ENCODE assay signal across 8 mouse cellular contexts in the genomic region with DNA sequence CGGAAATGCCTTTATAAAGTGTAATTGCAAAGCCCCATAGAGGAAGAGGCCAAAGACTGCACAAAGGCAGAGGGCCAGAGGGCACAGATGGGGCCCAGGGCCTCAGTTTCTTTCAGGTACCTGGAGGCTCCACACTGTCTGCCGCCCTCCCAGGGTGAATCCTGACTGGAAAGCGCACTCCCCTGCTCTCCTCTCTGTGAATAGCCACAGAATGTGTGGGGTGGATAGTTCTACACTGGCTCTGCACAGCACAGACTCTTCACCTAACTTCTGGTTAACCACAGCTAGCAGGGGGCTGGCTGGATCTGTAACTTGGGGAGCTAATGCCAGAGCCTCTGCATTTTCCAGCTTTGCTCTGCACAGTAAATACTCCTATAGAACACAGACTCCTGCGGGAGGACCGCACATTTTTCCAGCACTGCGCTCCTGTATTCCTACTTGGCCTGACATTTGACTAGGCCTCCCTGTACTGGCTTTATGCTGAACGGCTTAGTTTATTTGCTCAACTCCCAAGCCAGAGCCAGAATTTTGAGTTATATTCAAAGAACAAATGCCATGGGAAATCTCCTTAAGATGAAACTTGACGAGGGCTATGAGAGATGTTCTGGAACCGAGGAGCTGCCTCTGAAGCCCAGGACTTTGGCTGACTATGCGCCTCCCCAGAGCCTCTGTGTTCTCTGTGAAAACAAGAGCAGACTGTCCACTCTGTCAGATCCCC. TPM values are rescaled to one million over a fixed set of nuclear protein-coding genes. Genes with fewer than 3 reads are reported as not detected.
A peak's percentile ranks its signal among the peaks of the same experiment; 100 is the strongest.
DNase-seq lines count a peak whose midpoint lies in the region; ATAC-seq and TF ChIP-seq lines count a peak whose summit lies in the region.

No protein-coding gene starts in this region.

- no peak overlapping the region for H3K9ac ChIP-seq in forebrain, postnatal 0 days
- H3K9ac ChIP-seq in forebrain, embryonic 12.5 days, result 0 out of 2 replicates have a peak overlapping the region, but pooled peaks have one; percentile 14
- H3K9ac ChIP-seq in midbrain, embryonic 14.5 days (replicated peaks; ENCODE audit: low read length), result 0 out of 2 replicates have a peak overlapping the region, but pooled peaks have one; percentile 12

- H3K27me3 ChIP-seq in forebrain, embryonic 10.5 days (ENCODE audit: poor library complexity, severe bottlenecking), result peaks cover 40% of the 10 kb centered on the region
- H3K27me3 ChIP-seq in forebrain, postnatal 0 days (ENCODE audit: insufficient read depth, low read length), result no peaks in the 10 kb centered on the region
- peaks cover 19% of the 10 kb centered on the region; the same call in 1 of the 2 replicates for H3K27me3 ChIP-seq in forebrain, embryonic 12.5 days
- H3K27me3 ChIP-seq in midbrain, embryonic 14.5 days (ENCODE audit: control insufficient read depth, insufficient read depth, low read length), result no peaks in the 10 kb centered on the region

- H3K36me3 ChIP-seq in forebrain, embryonic 10.5 days (replicated peaks), result no peaks in the 10 kb centered on the region
- H3K36me3 ChIP-seq in forebrain, postnatal 0 days (ENCODE audit: insufficient read depth), result no peaks in the 10 kb centered on the region
- no peaks in the 10 kb centered on the region for H3K36me3 ChIP-seq in forebrain, embryonic 12.5 days (replicated peaks)
- no peaks in the 10 kb centered on the region for H3K36me3 ChIP-seq in midbrain, embryonic 14.5 days (ENCODE audit: control insufficient read depth, insufficient read depth, low read length)

- WGBS in forebrain, embryonic 10.5 days, result 44% methylated on average over 10 of the region's 10 CpGs
- 67% methylated on average over 10 of the region's 10 CpGs for WGBS in forebrain, postnatal 0 days
- WGBS in forebrain, embryonic 12.5 days, result 50% methylated on average over 10 of the region's 10 CpGs
- 52% methylated on average over 10 of the region's 10 CpGs for WGBS in midbrain, embryonic 14.5 days

- DNase-seq in forebrain, embryonic 10.5 days (ENCODE audit: extremely low spot score, low spot score), result no peak
- DNase-seq in forebrain, postnatal 0 days, result no peak
- no peak for DNase-seq in midbrain, embryonic 14.5 days
- no peak for DNase-seq in adrenal gland, adult 8-10 months
- no peak for DNase-seq in urinary bladder, postnatal 36 days (ENCODE audit: low spot score in 2 of 2)
- DNase-seq in spleen, postnatal 14 days (ENCODE audit: low spot score in 2 of 2), result no peak

- no peak for ATAC-seq in forebrain, postnatal 0 days
- ATAC-seq in forebrain, embryonic 12.5 days (ENCODE audit: low FRiP score), result peak; percentile 15; the same call in 1 of the 2 replicates
- ATAC-seq in hematopoietic stem cell, adult 5-6 weeks (replicated peaks in 1 of 2; ENCODE audit: insufficient read depth in 1 of 2, low FRiP score in 2 of 2, low TSS enrichment in 1 of 2, low read depth in 1 of 2, poor library complexity in 2 of 2, severe bottlenecking in 2 of 2), result peak; percentile 30 to 33; a peak in 1 of 4 replicates
- no peak for ATAC-seq in midbrain, embryonic 14.5 days (ENCODE audit: low FRiP score, low TSS enrichment)

- no peak overlapping the region for H3K4me3 ChIP-seq in forebrain, embryonic 10.5 days
- H3K4me3 ChIP-seq in forebrain, postnatal 0 days (ENCODE audit: low read depth, low read length), result no peak overlapping the region
- H3K4me3 ChIP-seq in forebrain, embryonic 12.5 days (replicated peaks), result no peak overlapping the region
- H3K4me3 ChIP-seq in midbrain, embryonic 14.5 days (replicated peaks; ENCODE audit: low read depth, low read length), result no peak overlapping the region

- H3K4me1 ChIP-seq in forebrain, embryonic 10.5 days, result peaks cover 58% of the 10 kb centered on the region
- H3K4me1 ChIP-seq in forebrain, postnatal 0 days (ENCODE audit: insufficient read depth), result no peaks in the 10 kb centered on the region
- peaks cover 37% of the 10 kb centered on the region for H3K4me1 ChIP-seq in forebrain, embryonic 12.5 days
- peaks cover 10% of the 10 kb centered on the region; the same call in 1 of the 2 replicates for H3K4me1 ChIP-seq in midbrain, embryonic 14.5 days (ENCODE audit: control insufficient read depth, insufficient read depth, low read length)

- H3K4me2 ChIP-seq in forebrain, postnatal 0 days (ENCODE audit: low read depth), result no peak overlapping the region
- no peak overlapping the region for H3K4me2 ChIP-seq in forebrain, embryonic 12.5 days
- no peak overlapping the region for H3K4me2 ChIP-seq in midbrain, embryonic 14.5 days (ENCODE audit: low read length)

- TF ChIP-seq CTCF in forebrain, postnatal 0 days (IDR thresholded peaks at IDR 0.05; ENCODE audit: low read depth), result no peak

- no peaks in the 10 kb centered on the region for H3K9me3 ChIP-seq in forebrain, embryonic 10.5 days
- H3K9me3 ChIP-seq in forebrain, postnatal 0 days (ENCODE audit: low read length), result no peaks in the 10 kb centered on the region
- H3K9me3 ChIP-seq in forebrain, embryonic 12.5 days, result no peaks in the 10 kb centered on the region
- no peaks in the 10 kb centered on the region for H3K9me3 ChIP-seq in midbrain, embryonic 14.5 days (ENCODE audit: control insufficient read depth, low read length)

- peak overlapping the region; percentile 83 for H3K27ac ChIP-seq in forebrain, embryonic 10.5 days
- H3K27ac ChIP-seq in forebrain, postnatal 0 days (ENCODE audit: low read depth, low read length), result no peak overlapping the region
- H3K27ac ChIP-seq in forebrain, embryonic 12.5 days, result peak overlapping the region; percentile 68
- peak overlapping the region; percentile 37; the same call in 1 of the 2 replicates for H3K27ac ChIP-seq in midbrain, embryonic 14.5 days (replicated peaks; ENCODE audit: low read depth, low read length)

RNA-seq across cellular contexts. Expression of gene Ddc, which starts 18.8 kb away (rescaled TPM):
- 5.1 and 6.0 TPM in 2 replicates for polyA plus RNA-seq in forebrain, embryonic 10.5 days (2016; fragmentation: Nextera tagmentation; extraction: Ambion mirVana)
- total RNA-seq in forebrain, postnatal 0 days (2014; rRNA removed), result 7.2 and 13.6 TPM in 2 replicates
- polyA plus RNA-seq in forebrain, postnatal 0 days (2015; fragmentation: Nextera tagmentation; extraction: Ambion mirVana), result 5.6 and 8.6 TPM in 2 replicates
- polyA plus RNA-seq in forebrain, embryonic 12.5 days (2016; fragmentation: Nextera tagmentation; extraction: Ambion mirVana), result 7.3 and 7.7 TPM in 2 replicates
- not detected in 2 replicates for total RNA-seq in hematopoietic stem cell, adult 5-6 weeks (2017)
- polyA plus RNA-seq in midbrain, embryonic 14.5 days (2014; fragmentation: Nextera tagmentation; extraction: Ambion mirVana), result 24.0 and 25.3 TPM in 2 replicates
- 100 to 1,000 TPM in 2 of 4 experiments, 10 to 100 TPM in 2; 75.6 to 147 (median 95.4) TPM for total RNA-seq in adrenal gland, adult 8-10 months (2022)

Comparison
In these comparisons a context has a peak if more than half of its experiments do, and no peak if none do; other contexts are left out.
1. ATAC-seq: peak in forebrain, embryonic 12.5 days (single experiment) and hematopoietic stem cell, adult 5-6 weeks (2 of 2); none in forebrain, postnatal 0 days (single experiment) and midbrain, embryonic 14.5 days (single experiment).